Mouse (Mus musculus) C2C12 (cell line): ENCODE data around the gene Secisbp2l.

ENCODE experiments used
- CEBPB ChIP-seq: IDR thresholded peaks from one replicate; pipeline ENCODE4 v1.6.1; 2011; ENCODE audit warnings: low read depth, mild to moderate bottlenecking, control low read depth, moderate library complexity
- CTCF ChIP-seq: IDR thresholded peaks from one replicate; pipeline ENCODE4 v1.5.1; 2011; ENCODE audit not compliant: control insufficient read depth, insufficient read depth, insufficient read length
- MAX ChIP-seq: IDR thresholded peaks from one replicate; pipeline ENCODE4 v1.6.1; 2011; ENCODE audit warnings: mild to moderate bottlenecking, control low read depth
- MYOD1 ChIP-seq: IDR thresholded peaks from one replicate; pipeline ENCODE4 v1.6.1; 2011; ENCODE audit warnings: low read depth; ENCODE audit not compliant: control insufficient read depth, insufficient read length
- MYOG ChIP-seq: IDR thresholded peaks from one replicate; pipeline ENCODE4 v1.6.1; 2011; ENCODE audit not compliant: control insufficient read depth, insufficient read length; ENCODE audit errors: extremely low read depth
- USF1 ChIP-seq: IDR thresholded peaks from one replicate; pipeline ENCODE4 v1.6.1; 2011; ENCODE audit warnings: low read depth, mild to moderate bottlenecking, control low read depth, moderate library complexity

DNA sequence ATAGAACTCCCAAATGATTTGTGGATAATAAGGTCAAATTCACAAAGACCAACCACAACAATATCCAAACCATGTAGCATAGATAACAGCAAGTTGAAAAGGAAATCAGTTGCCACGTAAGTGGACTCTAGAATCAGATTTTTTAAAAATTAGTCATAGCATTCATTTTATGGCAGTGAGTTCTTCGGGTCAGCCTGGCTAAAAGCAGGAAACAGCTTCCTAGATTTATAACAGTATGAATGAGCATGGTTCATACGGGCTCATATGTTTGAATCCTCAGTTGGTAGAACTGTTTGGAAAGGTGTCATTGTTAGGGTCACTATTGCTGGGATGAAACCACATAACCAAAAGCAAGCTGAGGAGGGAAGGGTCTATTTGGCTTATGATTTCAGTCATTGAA lies 6.1 kb upstream of the Secisbp2l start:
- TF ChIP-seq CTCF: no peak
- no peak for TF ChIP-seq USF1
- TF ChIP-seq MYOD1: no peak
- no peak for TF ChIP-seq MAX
- TF ChIP-seq CEBPB: no peak
- TF ChIP-seq MYOG: no peak
